Mouse (Mus musculus): ENCODE measurements around the gene Atp13a2. TPM values are rescaled to one million over a fixed set of nuclear protein-coding genes. Genes with fewer than 3 reads are reported as not detected.

The Atp13a2 gene
- total RNA-seq, 2 experiments from 2014 or later: 20.0 to 23.7 TPM

DNA sequence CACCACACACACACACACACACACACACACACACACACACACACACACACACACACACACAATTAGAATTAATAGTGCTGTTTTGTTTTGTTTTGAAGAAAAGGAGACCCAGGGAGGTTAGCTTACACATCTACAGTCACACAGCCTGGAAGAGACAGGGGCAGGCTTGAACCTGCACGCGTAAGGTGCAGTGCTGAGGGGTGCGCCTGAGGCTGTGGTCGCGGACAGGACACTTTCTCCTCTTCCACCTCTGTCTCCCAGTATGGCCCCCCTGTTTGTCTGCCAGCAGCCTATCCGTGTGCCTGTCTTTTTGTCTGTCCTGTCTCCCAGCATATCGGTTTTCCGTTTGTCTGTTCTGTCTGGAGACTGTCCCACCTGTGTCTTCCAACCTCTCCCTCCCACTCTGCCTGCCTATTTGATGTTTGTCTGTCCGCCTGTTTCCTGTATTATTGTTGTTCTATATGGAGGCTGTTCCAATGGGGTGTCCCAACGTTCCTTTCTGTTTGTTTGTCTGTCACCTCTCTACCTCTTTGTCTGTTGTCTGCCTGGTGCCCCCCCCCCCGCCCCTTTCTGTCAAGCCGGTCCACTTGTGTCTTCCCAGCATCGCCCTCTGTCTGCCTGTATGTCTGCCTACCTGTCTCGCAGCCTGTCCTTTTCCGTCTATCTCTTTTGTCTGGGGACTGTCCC, 506 bp upstream of the Atp13a2 start:
- intact Hi-C loops (cut with DNase I): no loop called here
- H3K4me3 ChIP-seq: peak overlapping the region; percentile 98
- no peak for DNase-seq
- H3K27ac ChIP-seq: peak overlapping the region; percentile 90
- TF ChIP-seq CTCF (IDR thresholded peaks at IDR 0.05): peak; percentile 26

- TF ChIP-seq CTCF (IDR thresholded peaks at IDR 0.05): no peak
- intact Hi-C loops (cut with DNase I): no loop called here
- peak overlapping the region; percentile 98 for H3K4me3 ChIP-seq
- H3K27ac ChIP-seq: peak overlapping the region; percentile 90
- no peak for DNase-seq
These were observed 803 bp downstream of the Atp13a2 start for GRCm38 (mm10) chr4:140987476-140987875.

DNA sequence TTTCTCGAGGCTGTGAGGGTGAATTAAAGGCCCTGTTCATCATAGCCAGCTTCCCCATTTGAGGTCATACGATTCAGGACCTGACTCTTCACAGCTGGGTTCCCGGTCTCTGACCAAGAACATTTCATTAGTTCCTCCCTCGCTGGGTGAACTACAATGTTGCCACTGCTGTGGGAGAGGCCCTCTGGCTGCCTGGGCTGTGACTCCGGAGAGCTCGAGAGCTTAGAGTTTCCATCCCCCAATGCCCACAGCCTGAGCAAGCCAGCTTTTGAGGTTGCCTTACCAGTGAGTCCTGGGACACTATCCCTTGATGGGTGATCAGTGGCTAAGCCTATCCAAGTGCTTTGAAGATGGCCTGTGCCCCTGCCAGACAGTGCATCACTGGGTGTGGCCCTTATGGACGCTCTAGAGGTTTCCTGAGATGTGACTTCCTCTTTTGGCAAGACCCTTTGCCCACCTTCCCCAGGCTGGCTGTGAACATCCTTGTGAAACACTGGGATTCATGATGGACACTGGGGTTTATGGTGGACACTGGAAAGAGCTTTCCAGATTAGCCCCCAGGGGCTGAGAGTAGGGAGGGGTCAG, 2.1 kb downstream of the Atp13a2 start:
- DNase-seq: no peak
- no peak for TF ChIP-seq CTCF (IDR thresholded peaks at IDR 0.05)
- Histone ChIP-seq H3K27ac (no peak overlapping the region; the same call in 1 of the 2 replicates), H3K4me3 (no peak overlapping the region)
- intact Hi-C loops (cut with DNase I): no loop called here

DNA sequence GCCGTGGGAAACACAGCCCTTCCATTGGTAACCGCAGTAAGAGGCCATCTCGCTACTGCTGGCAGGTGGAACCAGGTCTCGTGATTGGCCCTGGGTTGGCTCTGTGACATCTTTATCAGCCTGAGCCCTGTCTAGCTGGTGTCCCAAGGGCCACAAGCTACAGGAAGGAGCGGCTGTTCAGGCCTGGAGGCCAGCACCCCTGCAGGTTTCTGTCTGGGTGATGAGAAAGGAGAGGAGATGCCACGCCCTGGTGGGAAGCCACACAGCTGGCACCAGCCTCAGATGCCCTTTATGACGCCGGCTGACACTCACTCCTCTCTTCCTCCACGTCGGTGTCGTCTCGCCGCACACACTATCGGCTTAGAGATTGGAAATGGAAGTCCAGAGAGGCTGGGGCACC, 2.8 kb downstream of the Atp13a2 start:
- Histone ChIP-seq H3K27ac (no peak overlapping the region; the same call in 1 of the 2 replicates), H3K4me3 (no peak overlapping the region)
- TF ChIP-seq CTCF (IDR thresholded peaks at IDR 0.05): no peak
- no peak for DNase-seq
- intact Hi-C loops (cut with DNase I): no loop called here

DNA sequence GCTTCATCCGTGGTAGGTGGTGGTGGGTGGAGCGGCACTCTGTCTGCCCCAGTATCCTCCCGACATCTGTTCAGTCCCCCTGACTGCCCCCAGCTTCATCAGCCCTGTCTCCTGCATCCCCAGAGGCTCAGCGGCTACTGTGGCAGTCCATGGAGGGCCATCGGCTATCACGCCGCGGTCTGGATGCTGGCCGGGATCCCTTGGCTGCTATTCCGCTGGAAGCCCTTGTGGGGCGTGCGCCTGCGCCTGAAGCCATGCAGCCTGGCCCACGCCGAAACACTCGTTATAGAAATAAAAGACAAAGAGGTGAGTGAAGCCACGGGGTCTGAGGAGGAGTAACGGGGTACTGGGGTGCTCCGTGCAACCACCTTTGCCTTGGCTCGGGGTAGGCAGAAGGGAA, 5.5 kb downstream of the Atp13a2 start:
- Histone ChIP-seq H3K4me3 (no peak overlapping the region), H3K27ac (no peak overlapping the region)
- intact Hi-C loops (cut with DNase I): no loop called here
- TF ChIP-seq CTCF (IDR thresholded peaks at IDR 0.05): no peak
- peak; percentile 22 for DNase-seq

DNA sequence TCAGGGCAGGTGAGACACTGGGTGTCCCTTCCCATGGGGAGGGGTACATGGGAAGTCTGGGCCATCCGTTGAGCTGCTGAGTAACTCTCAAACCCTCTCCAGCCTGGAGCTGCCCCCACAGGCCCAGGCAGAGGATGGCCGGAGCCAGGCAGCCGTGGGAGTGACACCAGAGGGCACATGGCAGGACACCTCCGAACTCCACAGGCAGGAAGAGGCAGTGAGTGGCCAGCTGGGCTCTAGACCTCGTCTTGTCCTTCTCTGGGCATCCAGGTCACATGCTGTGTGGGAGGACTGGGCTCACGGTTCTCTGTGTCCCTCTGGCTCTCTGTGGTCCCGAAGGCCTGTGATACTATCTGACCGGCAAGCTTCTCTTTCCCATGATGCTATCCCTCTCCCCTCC, 7.2 kb downstream of the Atp13a2 start:
- no peak for TF ChIP-seq CTCF (IDR thresholded peaks at IDR 0.05)
- DNase-seq: no peak
- H3K27ac ChIP-seq: no peak overlapping the region
- H3K4me3 ChIP-seq: no peak overlapping the region
- intact Hi-C loops (cut with DNase I): no loop called here

GRCm38 (mm10) chr4:140995811-140996210, 9.1 kb downstream of the Atp13a2 start:
- no peak overlapping the region for H3K4me3 ChIP-seq
- H3K27ac ChIP-seq: no peak overlapping the region
- intact Hi-C loops (cut with DNase I): no loop called here
- DNase-seq: no peak
- no peak for TF ChIP-seq CTCF (IDR thresholded peaks at IDR 0.05)

GRCm38 (mm10) chr4:140996812-140997211, 10.1 kb downstream of the Atp13a2 start:
- Histone ChIP-seq H3K27ac (no peak overlapping the region), H3K4me3 (no peak overlapping the region)
- DNase-seq: no peak
- intact Hi-C loops (cut with DNase I): no loop called here
- TF ChIP-seq CTCF (IDR thresholded peaks at IDR 0.05): no peak

GRCm38 (mm10) chr4:141005983-141006382, 19.3 kb downstream of the Atp13a2 start:
- Histone ChIP-seq H3K27ac (no peak overlapping the region), H3K4me3 (no peak overlapping the region)
- peak; percentile 66 for DNase-seq
- peak; percentile 58 for TF ChIP-seq CTCF (IDR thresholded peaks at IDR 0.05)
- intact Hi-C loops (cut with DNase I): no loop called here

- H3K4me3 ChIP-seq: no peak overlapping the region
- TF ChIP-seq CTCF (IDR thresholded peaks at IDR 0.05): no peak
- intact Hi-C loops (cut with DNase I): no loop called here
- DNase-seq: peak; percentile 83
- peak overlapping the region; percentile 51 for H3K27ac ChIP-seq
These were observed 21.4 kb downstream of the Atp13a2 start for GRCm38 (mm10) chr4:141008028-141008427.

GRCm38 (mm10) chr4:141010118-141010517, 23.4 kb downstream of the Atp13a2 start, which contains the start of gene Mfap2:
TSS of gene Mfap2 (plus strand) at chr4:141010418.
- DNase-seq: no peak
- intact Hi-C loops (cut with DNase I): no loop called here
- peak within 1 kb of the TSS; percentile 79 for H3K27ac ChIP-seq
- no peak for TF ChIP-seq CTCF (IDR thresholded peaks at IDR 0.05)
- H3K4me3 ChIP-seq: peak within 1 kb of the TSS; percentile 74

DNA sequence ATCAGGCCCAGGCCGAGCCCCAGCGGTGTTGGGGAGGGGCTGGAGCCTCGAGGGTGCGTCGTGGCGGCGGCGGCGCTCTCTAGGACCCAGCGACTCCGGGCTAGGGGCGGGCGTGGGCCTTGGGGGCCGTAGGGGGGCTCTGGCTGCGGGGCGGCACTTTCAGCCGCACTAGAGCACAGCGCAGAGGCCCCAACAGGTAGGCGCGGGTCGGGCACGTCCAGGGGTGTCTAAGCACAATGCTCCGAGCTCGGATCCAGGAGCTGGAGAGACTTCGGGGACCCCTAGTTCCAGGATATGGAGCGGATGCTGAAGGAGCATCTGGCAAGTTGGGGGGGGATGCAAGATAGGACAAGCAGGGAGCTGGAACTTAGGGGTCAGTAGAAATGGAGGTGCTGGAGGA, 23.9 kb downstream of the Atp13a2 start:
- TF ChIP-seq CTCF (IDR thresholded peaks at IDR 0.05): no peak
- Histone ChIP-seq H3K4me3 (peak overlapping the region; percentile 74), H3K27ac (peak overlapping the region; percentile 79)
- DNase-seq: peak; percentile 52
- intact Hi-C loops (cut with DNase I): no loop called here

GRCm38 (mm10) chr4:141010941-141011429, 24.3 kb downstream of the Atp13a2 start:
- no peak for TF ChIP-seq CTCF (IDR thresholded peaks at IDR 0.05)
- intact Hi-C loops (cut with DNase I): no loop called here
- peak overlapping the region; percentile 74 for H3K4me3 ChIP-seq
- DNase-seq: no peak
- H3K27ac ChIP-seq: peak overlapping the region; percentile 79

All from gastrocnemius, adult 2 months (tissue).